Mouse (Mus musculus) heart, adult 2 months (tissue): ENCODE data around the gene Tgfbr3. TPM values are rescaled to one million over a fixed set of nuclear protein-coding genes. Genes with fewer than 3 reads are reported as not detected.
"Not testable (repeated sequence)": the region's sequence is repeated elsewhere in the genome, so short reads cannot be mapped to it uniquely, and the experiment has no call there.

Experiments used
- DNase-seq, 2 experiments: peaks; one replicate each; pipeline ENCODE4 v3.0.0; 2021
- H3K27ac ChIP-seq: fragments of 200-600 bp; 2 replicates; pipeline ENCODE4 v1.8.1; 2022
- H3K27me3 ChIP-seq: fragments of 200-500 bp; 2 replicates; pipeline ENCODE4 v1.6.1; 2012; ENCODE audit warnings: mild to moderate bottlenecking, low read length, inconsistent platforms, mixed read lengths; ENCODE audit not compliant: control insufficient read depth, insufficient read depth
- H3K36me3 ChIP-seq: fragments of 200-500 bp; 2 replicates; pipeline ENCODE4 v1.6.1; 2012; ENCODE audit warnings: low read length, inconsistent platforms; ENCODE audit not compliant: control insufficient read depth, insufficient read depth
- H3K4me1 ChIP-seq: fragments of 200-500 bp; 2 replicates; pipeline ENCODE4 v1.6.1; 2011; ENCODE audit warnings: low read length; ENCODE audit not compliant: control insufficient read depth, insufficient read depth
- H3K4me3 ChIP-seq: fragments of 200-600 bp; 2 replicates; pipeline ENCODE4 v1.8.1; 2022
- H3K79me2 ChIP-seq: fragments of 200-500 bp; replicated peaks from 2 replicates; pipeline ENCODE4 v1.6.1; 2012; ENCODE audit warnings: mild to moderate bottlenecking, inconsistent platforms, low read length, moderate library complexity, mixed read lengths; ENCODE audit not compliant: control insufficient read depth, insufficient read depth
- H3K9ac ChIP-seq: fragments of 200-500 bp; 2 replicates; pipeline ENCODE4 v1.6.1; 2012; ENCODE audit warnings: low read depth, mild to moderate bottlenecking, control low read depth, inconsistent platforms, low read length, mixed read lengths
- CTCF ChIP-seq: fragments of 200-600 bp; IDR thresholded peaks from 2 replicates; pipeline ENCODE4 v1.8.1; 2022; ENCODE audit warnings: antibody characterized with exemption, mild to moderate bottlenecking, moderate library complexity
- EP300 ChIP-seq: fragments of 200-500 bp; IDR thresholded peaks from 2 replicates; pipeline ENCODE4 v1.6.1; 2011; ENCODE audit warnings: low read depth, low read length, control low read depth; ENCODE audit not compliant: insufficient read depth
- POLR2A ChIP-seq: fragments of 200-500 bp; IDR thresholded peaks from 2 replicates; pipeline ENCODE4 v1.6.1; 2011; ENCODE audit warnings: mild to moderate bottlenecking, low read depth, low read length, control low read depth; ENCODE audit not compliant: insufficient read depth
- WGBS: fragments of 180-500 bp; shearing (Covaris S2); methylation state at CpG from one replicate; pipeline ENCODE4 v1.1.7; 2018; 5-methylcytosine and 5-hydroxymethylcytosine counted together
- intact Hi-C: fragments of 180-260 bp; cut with DNase I; formaldehyde crosslinking; loops from one replicate; pipeline ENCODE4 v1.15.1; 2025
- polyA plus RNA-seq: library from polyadenylated mRNA; depleted of rRNA; stranded (reverse); fragments of >200 nt; gene quantifications from 2 replicates; pipeline ENCODE4 v1.2.3, GENCODE M21; 2012
- total RNA-seq, 2 experiments: library from RNA; stranded (reverse); gene quantifications; 2 replicates each; pipeline ENCODE4 v1.2.3; 2021

The Tgfbr3 gene
- total and polyA plus RNA-seq, 3 experiments, result 27.2 to 47.6 (median 41.2) TPM

- TF ChIP-seq POLR2A (no peak), EP300 (0 out of 2 replicates have a peak, but pooled peaks have one; percentile 43), CTCF (no peak)
- Histone ChIP-seq H3K79me2 (peaks cover 4% of the 10 kb centered on the region), H3K36me3 (peaks cover 7% of the 10 kb centered on the region), H3K9ac (no peak overlapping the region), H3K4me3 (no peak overlapping the region), H3K27ac (no peak overlapping the region), H3K4me1 (peaks cover 24% of the 10 kb centered on the region), H3K27me3 (no peaks in the 10 kb centered on the region)
- intact Hi-C loops, result loop anchor here (5.0 kb wide), 1 partner anchor 52 kb away; no protein-coding TSS in a partner anchor
- WGBS, result 53% methylated on average over 5 of the region's 5 CpGs
- DNase-seq, result no peak
Observed at GRCm38 (mm10) chr5:107224151-107224550, 65.3 kb downstream of the Tgfbr3 start.

DNA sequence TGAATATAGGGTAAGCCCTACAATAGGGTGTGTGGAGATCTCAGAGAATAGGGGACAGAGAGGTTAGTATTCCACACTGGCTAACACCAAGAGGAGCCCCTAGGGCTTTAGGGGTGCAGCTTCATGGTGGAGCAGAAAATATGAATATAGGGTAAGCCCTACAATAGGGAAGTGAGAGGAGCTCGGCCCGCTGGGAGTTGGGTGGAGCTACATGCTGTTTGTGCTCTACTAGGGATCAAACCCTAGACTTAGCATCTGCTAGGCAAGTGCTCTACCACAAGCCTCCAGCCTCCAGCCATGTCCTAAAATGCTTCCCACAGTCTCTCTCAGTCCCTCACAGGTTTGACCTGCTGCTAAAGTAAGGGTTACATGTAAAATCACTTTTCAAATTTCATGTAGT is 65.9 kb downstream of the Tgfbr3 start:
- 89% methylated on average over 2 of the region's 2 CpGs for WGBS
- not testable (repeated sequence) for DNase-seq, H3K36me3 ChIP-seq, H3K4me3 ChIP-seq, H3K27ac ChIP-seq, H3K79me2 ChIP-seq, H3K9ac ChIP-seq, H3K27me3 ChIP-seq
- H3K4me1 ChIP-seq, result peaks cover 23% of the 10 kb centered on the region
- intact Hi-C loops, result loop anchor here (5.0 kb wide), 1 partner anchor 51 kb away; no protein-coding TSS in a partner anchor

DNA sequence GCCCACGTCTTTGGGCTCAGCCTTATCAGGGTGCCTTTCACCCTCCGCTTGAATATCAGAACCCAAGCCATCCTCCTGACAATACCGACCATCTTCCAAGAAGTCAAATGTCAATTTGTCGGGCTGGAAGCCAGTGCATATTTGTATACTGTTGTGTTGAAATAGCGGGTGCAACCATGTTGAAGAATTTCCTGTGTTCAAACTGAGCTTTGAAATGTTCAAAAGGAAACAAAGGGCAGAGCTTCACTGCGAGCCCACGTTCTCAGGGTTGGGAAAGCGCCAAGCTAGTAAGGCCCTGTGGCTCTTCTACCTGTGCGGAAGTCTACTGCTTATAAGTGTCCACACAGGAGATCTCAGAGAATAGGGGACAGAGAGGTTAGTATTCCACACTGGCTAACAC is 66.4 kb downstream of the Tgfbr3 start:
- H3K36me3 ChIP-seq, result peaks cover 4% of the 10 kb centered on the region
- peaks cover 4% of the 10 kb centered on the region for H3K79me2 ChIP-seq
- no peak for TF ChIP-seq POLR2A
- no peak for TF ChIP-seq CTCF
- TF ChIP-seq EP300, result no peak
- H3K9ac ChIP-seq, result no peak overlapping the region
- intact Hi-C loops, result loop anchor here (5.0 kb wide), 1 partner anchor 51 kb away; no protein-coding TSS in a partner anchor
- H3K27ac ChIP-seq, result no peak overlapping the region
- no peaks in the 10 kb centered on the region for H3K27me3 ChIP-seq
- 42% methylated on average over 9 of the region's 9 CpGs for WGBS
- peak in 1 of 2 experiments; percentile 25 for DNase-seq
- H3K4me3 ChIP-seq, result no peak overlapping the region
- peaks cover 23% of the 10 kb centered on the region for H3K4me1 ChIP-seq

- Histone ChIP-seq H3K27ac (no peak overlapping the region), H3K27me3 (no peaks in the 10 kb centered on the region), H3K9ac (no peak overlapping the region), H3K4me1 (peaks cover 22% of the 10 kb centered on the region), H3K79me2 (peaks cover 2% of the 10 kb centered on the region), H3K36me3 (peaks cover 4% of the 10 kb centered on the region), H3K4me3 (no peak overlapping the region)
- DNase-seq, result no peak
- no peak for TF ChIP-seq POLR2A
- no peak for TF ChIP-seq CTCF
- TF ChIP-seq EP300, result no peak
- intact Hi-C loops, result loop anchor here (5.0 kb wide), 1 partner anchor 50 kb away; no protein-coding TSS in a partner anchor
- 56% methylated on average over 1 of the region's 1 CpGs for WGBS
Observed at GRCm38 (mm10) chr5:107222670-107223005, 66.8 kb downstream of the Tgfbr3 start.

DNA sequence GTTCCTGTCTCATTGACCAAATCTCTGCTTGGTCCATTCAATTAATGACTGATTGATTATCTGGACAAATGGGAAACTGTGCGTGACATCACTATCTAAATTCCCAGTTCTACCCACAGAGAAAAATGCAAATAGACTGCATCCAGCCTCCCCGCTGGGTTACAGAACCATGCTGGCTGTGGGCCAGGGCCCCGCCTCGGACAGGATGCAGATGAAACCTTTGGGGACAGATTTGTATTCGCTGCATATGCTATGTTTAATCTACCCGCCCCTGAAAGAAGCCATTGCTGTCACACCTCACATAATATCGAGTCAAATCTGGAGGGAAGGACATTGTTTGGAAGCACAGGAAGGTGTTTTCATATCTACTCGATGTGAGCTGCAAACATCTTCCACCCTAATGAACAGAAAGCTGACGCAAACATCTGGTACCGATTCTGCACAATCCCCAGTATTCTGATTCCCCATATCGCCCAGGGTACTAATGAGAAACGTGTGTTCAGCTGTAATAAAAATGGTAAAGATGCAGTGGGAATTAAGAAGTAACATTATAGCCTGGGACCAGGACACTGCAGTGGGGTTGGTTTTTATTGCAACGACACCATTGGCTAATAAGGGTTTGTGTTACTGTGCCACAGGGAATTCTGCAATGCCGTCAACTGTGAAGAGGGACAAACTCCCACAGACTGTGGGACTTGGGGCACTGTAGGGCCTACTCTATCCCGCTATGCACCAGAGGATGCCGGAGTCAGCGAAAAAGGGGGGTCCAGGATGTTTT is 67.3 kb downstream of the Tgfbr3 start:
- no peak for TF ChIP-seq CTCF
- TF ChIP-seq EP300, result no peak
- TF ChIP-seq POLR2A, result no peak
- H3K27me3 ChIP-seq, result no peaks in the 10 kb centered on the region
- peaks cover 4% of the 10 kb centered on the region for H3K36me3 ChIP-seq
- H3K9ac ChIP-seq, result no peak overlapping the region
- no peak overlapping the region for H3K27ac ChIP-seq
- H3K79me2 ChIP-seq, result peaks cover 2% of the 10 kb centered on the region
- peaks cover 23% of the 10 kb centered on the region for H3K4me1 ChIP-seq
- intact Hi-C loops, result loop anchor here (5.0 kb wide), 1 partner anchor 50 kb away; no protein-coding TSS in a partner anchor
- 46% methylated on average over 17 of the region's 17 CpGs for WGBS
- H3K4me3 ChIP-seq, result no peak overlapping the region
- peak; percentile 70 to 71 for DNase-seq

DNA sequence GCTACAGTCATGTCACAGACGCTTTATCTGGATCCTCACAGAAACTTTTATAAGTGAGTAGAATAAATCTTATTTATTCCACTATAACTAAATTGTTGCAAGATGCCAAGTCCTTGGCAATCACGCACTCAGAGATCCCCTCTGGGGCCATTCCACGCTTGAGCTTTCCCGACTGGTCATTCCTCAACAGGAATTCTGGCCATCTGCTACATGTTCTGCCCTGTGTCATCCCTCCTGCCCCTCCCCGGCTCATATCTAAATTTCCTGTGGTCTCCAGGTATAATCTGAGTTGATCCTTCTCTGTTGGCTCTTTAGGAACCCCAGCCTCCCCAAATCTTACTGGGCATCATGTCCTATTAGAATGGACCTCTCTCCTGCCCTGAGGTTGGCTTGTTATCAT is 68.5 kb downstream of the Tgfbr3 start:
- Histone ChIP-seq H3K36me3 (peaks cover 4% of the 10 kb centered on the region), H3K4me3 (no peak overlapping the region), H3K9ac (no peak overlapping the region), H3K4me1 (peaks cover 23% of the 10 kb centered on the region), H3K27ac (no peak overlapping the region), H3K79me2 (peaks cover 2% of the 10 kb centered on the region), H3K27me3 (no peaks in the 10 kb centered on the region)
- WGBS, result 74% methylated on average over 5 of the region's 5 CpGs
- TF ChIP-seq CTCF (no peak), POLR2A (no peak), EP300 (no peak)
- intact Hi-C loops, result loop anchor here (5.0 kb wide), 1 partner anchor 49 kb away; no protein-coding TSS in a partner anchor
- DNase-seq, result peak in 1 of 2 experiments; percentile 21
